ENCODE assay signal across 8 mouse cellular contexts in the genomic region with DNA sequence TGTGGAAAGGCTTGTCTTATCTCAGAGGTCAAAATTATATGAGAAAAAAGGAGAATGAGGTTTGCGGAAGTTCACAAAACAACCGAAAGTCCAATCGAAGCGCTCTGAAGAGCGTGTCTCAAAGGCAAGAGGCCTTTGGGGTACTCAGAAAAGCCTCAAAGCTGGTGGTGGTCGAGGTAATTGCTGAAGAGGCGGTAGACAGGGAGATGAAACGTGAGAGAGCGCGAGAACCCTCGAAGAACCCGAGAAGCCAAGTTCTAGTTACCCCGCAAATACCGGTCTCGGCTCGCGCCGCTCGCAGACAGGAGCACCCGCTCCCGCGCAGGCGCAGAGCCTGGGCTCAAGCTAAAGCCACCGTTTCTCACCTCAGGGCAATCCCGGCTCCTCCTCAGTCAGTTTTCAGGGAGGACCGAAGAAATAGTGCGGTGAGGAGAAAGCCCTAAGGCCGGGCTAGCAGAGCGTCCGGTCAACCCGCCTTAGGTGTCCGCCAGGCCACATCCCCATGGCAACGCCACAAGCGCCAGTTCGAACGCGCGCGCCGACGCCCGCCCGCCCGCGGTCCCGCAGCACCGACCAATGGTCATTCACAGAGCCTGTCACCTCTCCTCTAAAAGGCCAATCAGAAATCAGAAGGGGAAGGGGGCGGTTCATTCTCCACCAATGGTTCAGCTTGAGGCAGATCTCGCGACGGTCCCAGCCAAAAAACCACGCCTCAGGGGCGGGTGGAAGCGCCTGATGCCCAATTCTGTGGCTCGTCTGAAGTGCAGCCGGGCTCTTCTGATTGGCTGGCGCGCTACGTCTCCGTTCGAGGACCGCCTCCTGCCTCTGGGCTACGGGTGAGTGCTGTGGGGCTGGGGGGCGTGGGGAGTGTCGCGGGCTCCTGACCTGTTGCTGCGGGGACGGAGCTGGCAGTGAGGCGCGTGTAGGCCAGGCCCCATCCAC. TPM values are rescaled to one million over a fixed set of nuclear protein-coding genes. Genes with fewer than 3 reads are reported as not detected.
DNase-seq lines count a peak whose midpoint lies in the region; ATAC-seq and TF ChIP-seq lines count a peak whose summit lies in the region.

Kif24 (minus strand) TSS at position 543 of the 942 bp plus-strand sequence.
Nudt2 (plus strand) TSS at position 807 of the 942 bp plus-strand sequence.

- no peak for TF ChIP-seq CTCF in lung, adult 2 months (IDR thresholded peaks at IDR 0.05; ENCODE audit: insufficient read depth, low read length)

- peak; percentile 98 for ATAC-seq in forebrain, embryonic 15.5 days (replicated peaks)
- peak; percentile 97 for ATAC-seq in neutrophil, adult 5-6 weeks (ENCODE audit: extremely low read depth, insufficient number of reproducible peaks, low FRiP score, poor library complexity, severe bottlenecking)

- whole genome bisulfite sequencing in forebrain, embryonic 15.5 days, result 0% methylated on average over 70 of the region's 70 CpGs
- WGBS in lung, adult 2 months, result under 1% methylated on average over 70 of the region's 70 CpGs

- peak; percentile 99 for DNase-seq in ES-E14 (ENCODE audit: low read depth, low spot score)
- DNase-seq in cerebellum, adult 11-12 months, result peak; percentile 99
- peak; percentile 98 for DNase-seq in heart, postnatal 25 days (ENCODE audit: low spot score)
- DNase-seq in layer of hippocampus, adult 18-20 months (ENCODE audit: low spot score in 2 of 2), result peak; percentile 98 to 99
- DNase-seq in lung, adult 2 months, result peak; percentile 96
- DNase-seq in thymus, adult 18-20 months, result peak; percentile 97 to 98

- H3K36me3 ChIP-seq in ES-E14 (ENCODE audit: control insufficient read depth, insufficient read depth, low read length, poor library complexity, severe bottlenecking), result peaks cover 2% of the 10 kb centered on the region; the same call in 1 of the 2 replicates
- no peaks in the 10 kb centered on the region for H3K36me3 ChIP-seq in forebrain, embryonic 15.5 days

- no peaks in the 10 kb centered on the region for H3K27me3 ChIP-seq in forebrain, embryonic 15.5 days

- peak; percentile 47; the same call in 1 of the 2 replicates for TF ChIP-seq POLR2A in lung, adult 2 months (IDR thresholded peaks at IDR 0.05; ENCODE audit: borderline replicate concordance, extremely low read depth, low read depth, low read length)

- peak within 1 kb of the TSS; percentile 97 for H3K9ac ChIP-seq in ES-E14 (ENCODE audit: insufficient read depth, low read depth, low read length, poor library complexity, severe bottlenecking)
- peak within 1 kb of the TSS; percentile 63 for H3K9ac ChIP-seq in forebrain, embryonic 15.5 days (replicated peaks)

- peaks cover 4% of the 10 kb centered on the region for H3K9me3 ChIP-seq in ES-E14 (ENCODE audit: control insufficient read depth, insufficient read depth, low read depth, low read length)
- H3K9me3 ChIP-seq in forebrain, embryonic 15.5 days, result no peaks in the 10 kb centered on the region

- in situ Hi-C loops in ES-E14 (cut with MboI; ENCODE audit: low sequenced_read_pairs in 2 of 2, unreplicated experiment in 2 of 2), result no loop called here

- H3K4me1 ChIP-seq in ES-E14 (ENCODE audit: control insufficient read depth in 2 of 2, insufficient read depth in 2 of 2, low read length in 2 of 2, poor library complexity in 1 of 2), result peaks cover 2 to 4% of the 10 kb centered on the region in 2 experiments; a peak in 2 of 4 replicates
- peaks cover 25% of the 10 kb centered on the region for H3K4me1 ChIP-seq in forebrain, embryonic 15.5 days
- peaks cover 4% of the 10 kb centered on the region for H3K4me1 ChIP-seq in lung, adult 2 months (ENCODE audit: control insufficient read depth, insufficient read depth, low read length)

- intact Hi-C loops in heart, postnatal 25 days (cut with DNase I), result loop anchor here (5.0 kb wide), 1 partner anchor 88 kb away; no protein-coding TSS in a partner anchor

- peak within 1 kb of the TSS; percentile 87 to 91 for H3K4me3 ChIP-seq in ES-E14 (ENCODE audit: insufficient read depth in 1 of 2, low read depth in 1 of 2, low read length in 2 of 2, poor library complexity in 1 of 2, severe bottlenecking in 1 of 2)
- peak within 1 kb of the TSS; percentile 80 for H3K4me3 ChIP-seq in forebrain, embryonic 15.5 days
- H3K4me3 ChIP-seq in lung, adult 2 months (replicated peaks; ENCODE audit: extremely low read depth, low read depth, low read length), result peak within 1 kb of the TSS; percentile 94

- peak within 1 kb of the TSS; percentile 76; the same call in 1 of the 2 replicates for H3K27ac ChIP-seq in ES-E14 (ENCODE audit: insufficient read depth, low read depth, low read length, poor library complexity, severe bottlenecking)
- H3K27ac ChIP-seq in forebrain, embryonic 15.5 days (replicated peaks), result peak within 1 kb of the TSS; percentile 62

- H3K4me2 ChIP-seq in forebrain, embryonic 15.5 days (replicated peaks), result peak within 1 kb of the TSS; percentile 57

TF ChIP-seq in ES-E14, 5 proteins besides CTCF, POLR2A, EP300 and RAD21:
- TF ChIP-seq MAFK (IDR thresholded peaks at IDR 0.05; ENCODE audit: insufficient read depth, low read depth, low read length) (no peak), ZC3H11A (IDR thresholded peaks at IDR 0.05; ENCODE audit: borderline replicate concordance, low read depth, low read length) (no peak), ZNF384 (IDR thresholded peaks at IDR 0.05; ENCODE audit: low read depth, low read length) (no peak), HCFC1 (IDR thresholded peaks at IDR 0.05; ENCODE audit: borderline replicate concordance, insufficient read depth, low read length) (peak; percentile 57; the same call in 1 of the 2 replicates), CHD2 (IDR thresholded peaks at IDR 0.05; ENCODE audit: low read depth, low read length) (peak; percentile 98)

RNA-seq across cellular contexts. Expression of gene Kif24, which starts in this region (rescaled TPM):
- 9.7 and 13.1 TPM in 2 replicates for total RNA-seq in ES-E14 (2012; rRNA removed)
- polyA plus RNA-seq in forebrain, embryonic 15.5 days (2015; fragmentation: Nextera tagmentation; extraction: Ambion mirVana), result 5.1 and 5.5 TPM in 2 replicates
- total RNA-seq in heart, postnatal 25 days (2021), result under 1 TPM; 0.26 to 0.45 TPM
- 1 to 10 TPM in 1 of 2 experiments, under 1 TPM in 1; 0.52 to 1.0 TPM for total RNA-seq in layer of hippocampus, adult 18-20 months (2021)
- polyA plus RNA-seq in lung, adult 2 months (2012; rRNA removed), result 0.95 and 1.2 TPM in 2 replicates
- total RNA-seq in neutrophil, adult 5-6 weeks (2017), result 2.9 and 3.3 TPM in 2 replicates

RNA-seq across cellular contexts. Expression of gene Nudt2, which starts in this region (rescaled TPM):
- total RNA-seq in ES-E14 (2012; rRNA removed), result 11.9 and 19.8 TPM in 2 replicates
- 66.8 and 69.5 TPM in 2 replicates for polyA plus RNA-seq in forebrain, embryonic 15.5 days (2015; fragmentation: Nextera tagmentation; extraction: Ambion mirVana)
- 10 to 100 TPM; 29.6 to 32.7 TPM for total RNA-seq in heart, postnatal 25 days (2021)
- 10 to 100 TPM; 29.5 to 32.0 TPM for total RNA-seq in layer of hippocampus, adult 18-20 months (2021)
- polyA plus RNA-seq in lung, adult 2 months (2012; rRNA removed), result 7.2 and 11.7 TPM in 2 replicates
- 1.0 and 2.2 TPM in 2 replicates for total RNA-seq in neutrophil, adult 5-6 weeks (2017)

Comparison
In these comparisons a context has a peak if more than half of its experiments do, and no peak if none do; other contexts are left out.
1. Peak in every context shown above with its lines: DNase-seq, ATAC-seq, H3K4me3 ChIP-seq and H3K27ac ChIP-seq.